Mouse (Mus musculus) ES-Bruce4 (cell line): ENCODE data around the gene 4931428F04Rik. TPM values are rescaled to one million over a fixed set of nuclear protein-coding genes. Genes with fewer than 3 reads are reported as not detected.

Source experiments
- H3K27ac ChIP-seq: 2 replicates; pipeline ENCODE4 v1.5.1; 2012; ENCODE audit warnings: low read length, inconsistent platforms; ENCODE audit not compliant: insufficient read depth
- H3K27me3 ChIP-seq: 2 replicates; pipeline ENCODE4 v1.6.1; 2012; ENCODE audit warnings: mild to moderate bottlenecking, low read length, inconsistent platforms; ENCODE audit not compliant: control insufficient read depth, poor library complexity, insufficient read depth, severe bottlenecking
- H3K36me3 ChIP-seq: 2 replicates; pipeline ENCODE4 v1.6.1; 2012; ENCODE audit warnings: inconsistent platforms, mild to moderate bottlenecking, low read length, moderate library complexity; ENCODE audit not compliant: control insufficient read depth, poor library complexity, insufficient read depth, severe bottlenecking
- H3K4me1 ChIP-seq: one replicate; pipeline ENCODE4 v1.8.1; 2011; ENCODE audit warnings: low read length; ENCODE audit not compliant: control insufficient read depth, insufficient read depth
- H3K4me3 ChIP-seq: 2 replicates; pipeline ENCODE4 v1.5.1; 2011; ENCODE audit warnings: low read depth, mild to moderate bottlenecking, low read length
- H3K9ac ChIP-seq: 2 replicates; pipeline ENCODE4 v1.6.1; 2012; ENCODE audit warnings: low read depth, mild to moderate bottlenecking, inconsistent platforms; ENCODE audit not compliant: poor library complexity, severe bottlenecking
- H3K9me3 ChIP-seq: replicated peaks from 2 replicates; pipeline ENCODE4 v1.6.1; 2012; ENCODE audit warnings: mild to moderate bottlenecking, low read length, inconsistent platforms; ENCODE audit not compliant: control insufficient read depth, poor library complexity, insufficient read depth, severe bottlenecking
- CTCF ChIP-seq: IDR thresholded peaks from one replicate; pipeline ENCODE4 v1.8.1; 2011; ENCODE audit warnings: low read depth, low read length
- EP300 ChIP-seq: IDR thresholded peaks from 2 replicates; pipeline ENCODE4 v1.6.1; 2011; ENCODE audit warnings: low read depth, low read length; ENCODE audit not compliant: insufficient read depth
- POLR2A ChIP-seq: IDR thresholded peaks from one replicate; pipeline ENCODE4 v1.8.1; 2011; ENCODE audit warnings: low read length; ENCODE audit not compliant: insufficient read depth
- polyA plus RNA-seq: library from polyadenylated mRNA; stranded (reverse); fragments of >200 nt; gene quantifications from 2 replicates; pipeline ENCODE4 v1.2.4, GENCODE M21; 2011; ENCODE audit warnings: low read depth; ENCODE audit not compliant: missing spikeins, insufficient read depth, insufficient read length

4931428F04Rik gene
- polyA plus RNA-seq, 1 experiment = 9.4 TPM

- Histone ChIP-seq H3K9me3 (no peaks in the 10 kb centered on the region), H3K27ac (no peak overlapping the region), H3K4me3 (no peak overlapping the region), H3K27me3 (no peaks in the 10 kb centered on the region), H3K4me1 (no peaks in the 10 kb centered on the region), H3K36me3 (0 out of 2 replicates have a peak, but pooled peaks cover 6% of the 10 kb centered on the region), H3K9ac (no peak overlapping the region)
- no peak for TF ChIP-seq POLR2A
- no peak for TF ChIP-seq CTCF
- TF ChIP-seq EP300 = no peak
Observed at GRCm38 (mm10) chr8:105310118-105310517, 20.5 kb upstream of the 4931428F04Rik start.

- H3K27me3 ChIP-seq = no peaks in the 10 kb centered on the region
- H3K4me1 ChIP-seq = peaks cover 3% of the 10 kb centered on the region
- H3K36me3 ChIP-seq = peaks cover 10% of the 10 kb centered on the region
- no peaks in the 10 kb centered on the region for H3K9me3 ChIP-seq
- TF ChIP-seq EP300 (no peak), POLR2A (no peak), CTCF (no peak)
- H3K4me3 ChIP-seq = no peak overlapping the region
- no peak overlapping the region for H3K9ac ChIP-seq
- H3K27ac ChIP-seq = no peak overlapping the region
Observed at GRCm38 (mm10) chr8:105309142-105309847, 19.6 kb upstream of the 4931428F04Rik start.

- H3K9me3 ChIP-seq = no peaks in the 10 kb centered on the region
- H3K4me3 ChIP-seq = no peak overlapping the region
- no peak overlapping the region for H3K9ac ChIP-seq
- peaks cover 3% of the 10 kb centered on the region for H3K4me1 ChIP-seq
- TF ChIP-seq CTCF (no peak), POLR2A (no peak), EP300 (no peak)
- H3K27ac ChIP-seq = no peak overlapping the region
- no peaks in the 10 kb centered on the region for H3K27me3 ChIP-seq
- H3K36me3 ChIP-seq = peaks cover 18% of the 10 kb centered on the region
Observed at GRCm38 (mm10) chr8:105308428-105308827, 18.8 kb upstream of the 4931428F04Rik start.

DNA sequence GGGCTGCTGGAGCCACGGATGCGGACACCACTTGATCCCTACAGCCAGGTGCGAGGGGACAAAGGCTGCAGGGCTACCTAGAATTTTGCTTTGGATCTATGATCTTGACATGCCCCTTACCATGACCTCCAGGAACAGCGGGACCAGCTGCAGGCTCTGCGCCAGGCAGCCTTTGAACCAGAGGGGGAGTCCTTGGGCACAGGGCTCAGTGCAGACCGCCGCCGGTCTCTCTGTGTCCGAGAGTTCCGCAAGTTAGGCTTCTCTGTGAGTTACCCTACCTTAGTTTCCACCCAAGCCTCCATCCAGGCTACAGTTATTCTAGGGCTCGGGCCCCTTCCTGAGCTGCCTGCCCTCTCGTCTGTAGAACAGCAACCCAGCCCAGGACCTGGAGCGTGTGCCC is 18.0 kb upstream of the 4931428F04Rik start:
- no peak overlapping the region for H3K9ac ChIP-seq
- H3K27me3 ChIP-seq = no peaks in the 10 kb centered on the region
- H3K9me3 ChIP-seq = no peaks in the 10 kb centered on the region
- peaks cover 24% of the 10 kb centered on the region for H3K36me3 ChIP-seq
- TF ChIP-seq CTCF (no peak), EP300 (no peak), POLR2A (no peak)
- H3K27ac ChIP-seq = no peak overlapping the region
- peaks cover 3% of the 10 kb centered on the region for H3K4me1 ChIP-seq
- H3K4me3 ChIP-seq = no peak overlapping the region

- H3K4me3 ChIP-seq = peak overlapping the region; percentile 78
- H3K27ac ChIP-seq = peak overlapping the region; percentile 49
- H3K27me3 ChIP-seq = no peaks in the 10 kb centered on the region
- peaks cover 36% of the 10 kb centered on the region for H3K36me3 ChIP-seq
- H3K9ac ChIP-seq = peak overlapping the region; percentile 62
- TF ChIP-seq EP300 = no peak
- TF ChIP-seq CTCF = no peak
- TF ChIP-seq POLR2A = no peak
- H3K4me1 ChIP-seq = peaks cover 3% of the 10 kb centered on the region
- H3K9me3 ChIP-seq = no peaks in the 10 kb centered on the region
Observed at GRCm38 (mm10) chr8:105306146-105306691, 16.6 kb upstream of the 4931428F04Rik start.
